9 mouse cellular contexts compared by ENCODE assay signal in genomic region chr1:136951946-136952531, GRCm38 (mm10). TPM values are rescaled to one million over a fixed set of nuclear protein-coding genes. Genes with fewer than 3 reads are reported as not detected.
DNase-seq lines count a peak whose midpoint lies in the region; ATAC-seq and TF ChIP-seq lines count a peak whose summit lies in the region.
"Had no signal": no experiment of that assay in that cellular context is flagged by ENCODE, and none has a peak within 500 bp of the region (broad histone marks: within the 10 kb centered on the region; RNA-seq: fewer than 3 reads in every experiment).

No protein-coding gene starts in this region.

- peaks cover 4 to 18% of the 10 kb centered on the region in 2 experiments; a peak in 3 of 4 replicates for H3K4me1 ChIP-seq in ES-E14 (ENCODE audit: control insufficient read depth in 2 of 2, insufficient read depth in 2 of 2, low read length in 2 of 2, poor library complexity in 1 of 2)
- H3K4me1 ChIP-seq in hindbrain, embryonic 12.5 days, result peaks cover 35% of the 10 kb centered on the region
- H3K4me1 ChIP-seq in midbrain, embryonic 10.5 days, result peaks cover 52% of the 10 kb centered on the region

- peak overlapping the region; percentile 85 for H3K27ac ChIP-seq in ES-E14 (ENCODE audit: insufficient read depth, low read depth, low read length, poor library complexity, severe bottlenecking)
- H3K27ac ChIP-seq in hindbrain, embryonic 12.5 days, result no peak overlapping the region
- no peak overlapping the region for H3K27ac ChIP-seq in midbrain, embryonic 10.5 days (replicated peaks)
- H3K27ac ChIP-seq: macrophage had no signal

- WGBS in hindbrain, embryonic 12.5 days, result 1% methylated on average over 21 of the region's 21 CpGs
- WGBS in midbrain, embryonic 10.5 days, result 1% methylated on average over 21 of the region's 21 CpGs

- H3K9me3 ChIP-seq in ES-E14 (ENCODE audit: control insufficient read depth, insufficient read depth, low read depth, low read length), result no peaks in the 10 kb centered on the region
- no peaks in the 10 kb centered on the region for H3K9me3 ChIP-seq in hindbrain, embryonic 12.5 days (replicated peaks)
- H3K9me3 ChIP-seq in midbrain, embryonic 10.5 days (replicated peaks), result 0 out of 2 replicates have a peak, but pooled peaks cover 4% of the 10 kb centered on the region

- H3K9ac ChIP-seq in ES-E14 (ENCODE audit: insufficient read depth, low read depth, low read length, poor library complexity, severe bottlenecking), result peak overlapping the region; percentile 72
- H3K9ac ChIP-seq in hindbrain, embryonic 12.5 days, result no peak overlapping the region

- intact Hi-C loops in heart, postnatal 25 days (cut with DNase I), result loop anchor here (5.0 kb wide), 1 partner anchor 35 kb away; no protein-coding TSS in a partner anchor

- peak overlapping the region; percentile 60 for H3K4me2 ChIP-seq in hindbrain, embryonic 12.5 days (replicated peaks)

- in situ Hi-C loops in ES-E14 (cut with MboI; ENCODE audit: low sequenced_read_pairs in 2 of 2, unreplicated experiment in 2 of 2), result no loop called here

- peaks cover 12% of the 10 kb centered on the region; the same call in 1 of the 2 replicates for H3K36me3 ChIP-seq in ES-E14 (ENCODE audit: control insufficient read depth, insufficient read depth, low read length, poor library complexity, severe bottlenecking)
- H3K36me3 ChIP-seq in hindbrain, embryonic 12.5 days, result no peaks in the 10 kb centered on the region
- no peaks in the 10 kb centered on the region for H3K36me3 ChIP-seq in midbrain, embryonic 10.5 days

- peak overlapping the region; percentile 70 to 71 for H3K4me3 ChIP-seq in ES-E14 (ENCODE audit: insufficient read depth in 1 of 2, low read depth in 1 of 2, low read length in 2 of 2, poor library complexity in 1 of 2, severe bottlenecking in 1 of 2)
- peak overlapping the region; percentile 31 for H3K4me3 ChIP-seq in hindbrain, embryonic 12.5 days
- peak overlapping the region; percentile 57 for H3K4me3 ChIP-seq in midbrain, embryonic 10.5 days

- DNase-seq in heart, adult 11 months, result peak; percentile 70
- no peak for DNase-seq in heart, postnatal 25 days (ENCODE audit: low spot score)
- DNase-seq in ES-E14 (ENCODE audit: low read depth, low spot score), result no peak
- no peak for DNase-seq in midbrain, embryonic 10.5 days (ENCODE audit: low spot score)
- no peak for DNase-seq in cerebellum, adult 9-11 months
- DNase-seq in adipocyte (ENCODE audit: low spot score), result no peak
- DNase-seq in kidney, postnatal 14 days, result no peak

- no peak for ATAC-seq in hindbrain, embryonic 12.5 days (ENCODE audit: low FRiP score)

- H3K27me3 ChIP-seq in hindbrain, embryonic 12.5 days, result peaks cover 99% of the 10 kb centered on the region
- H3K27me3 ChIP-seq in midbrain, embryonic 10.5 days (ENCODE audit: low read depth, poor library complexity, severe bottlenecking), result peaks cover 100% of the 10 kb centered on the region

TF ChIP-seq in ES-E14, 5 proteins besides CTCF, POLR2A, EP300 and RAD21:
- TF ChIP-seq MAFK (IDR thresholded peaks at IDR 0.05; ENCODE audit: insufficient read depth, low read depth, low read length) (no peak), ZC3H11A (IDR thresholded peaks at IDR 0.05; ENCODE audit: borderline replicate concordance, low read depth, low read length) (no peak), ZNF384 (IDR thresholded peaks at IDR 0.05; ENCODE audit: low read depth, low read length) (no peak), CHD2 (IDR thresholded peaks at IDR 0.05; ENCODE audit: low read depth, low read length) (no peak), HCFC1 (IDR thresholded peaks at IDR 0.05; ENCODE audit: borderline replicate concordance, insufficient read depth, low read length) (no peak)

RNA-seq across cellular contexts. Expression of gene Nr5a2, which starts 8.2 kb away (rescaled TPM):
- total RNA-seq in heart, postnatal 25 days (2021), result 1 to 10 TPM in 1 of 2 experiments, under 1 TPM in 1; 0.95 to 1.3 TPM
- total RNA-seq in ES-E14 (2012; rRNA removed), result 24.6 and 35.4 TPM in 2 replicates
- 0.43 and 0.72 TPM in 2 replicates for polyA plus RNA-seq in hindbrain, embryonic 12.5 days (2016; fragmentation: Nextera tagmentation; extraction: Ambion mirVana)
- polyA plus RNA-seq in midbrain, embryonic 10.5 days (2016; fragmentation: Nextera tagmentation; extraction: Ambion mirVana), result 0.20 and 0.27 TPM in 2 replicates
- polyA plus RNA-seq: macrophage had no signal

Comparison
In these comparisons a context has a peak if more than half of its experiments do, and no peak if none do; other contexts are left out.
1. RNA of gene Nr5a2, which starts 8.2 kb away (total RNA-seq): 24.6 to 35.4 TPM in ES-E14; 0.95 to 1.3 TPM in heart, postnatal 25 days; every median in the first group is over 10 times any median in the second.
2. Peak in every context shown above with its lines, with median percentiles within 50 percentile points of each other: H3K4me3 ChIP-seq.